8 mouse cellular contexts compared by ENCODE assay signal in genomic region chr4:150239951-150240368, GRCm38 (mm10). TPM values are rescaled to one million over a fixed set of nuclear protein-coding genes. Genes with fewer than 3 reads are reported as not detected.
DNase-seq lines count a peak whose midpoint lies in the region; ATAC-seq and TF ChIP-seq lines count a peak whose summit lies in the region.

No protein-coding gene starts in this region.

- 7% methylated on average over 6 of the region's 6 CpGs for WGBS in embryonic facial prominence, embryonic 12.5 days
- 5% methylated on average over 6 of the region's 6 CpGs for WGBS in heart, embryonic 11.5 days (ENCODE audit: insufficient replicate concordance)
- WGBS in kidney, embryonic 14.5 days, result 4% methylated on average over 6 of the region's 6 CpGs
- WGBS in midbrain, postnatal 0 days, result 12% methylated on average over 6 of the region's 6 CpGs

- no peak for ATAC-seq in embryonic facial prominence, embryonic 12.5 days (ENCODE audit: insufficient number of reproducible peaks, insufficient read depth, low FRiP score, low TSS enrichment)
- ATAC-seq in heart, embryonic 11.5 days (replicated peaks; ENCODE audit: insufficient number of reproducible peaks, low FRiP score, low TSS enrichment), result no peak
- peak; percentile 26 for ATAC-seq in kidney, embryonic 14.5 days (ENCODE audit: low FRiP score, low TSS enrichment)
- ATAC-seq in midbrain, postnatal 0 days (ENCODE audit: low FRiP score), result no peak

- TF ChIP-seq CTCF in midbrain, postnatal 0 days (IDR thresholded peaks at IDR 0.05), result peak; percentile 100

- no peaks in the 10 kb centered on the region for H3K27me3 ChIP-seq in embryonic facial prominence, embryonic 12.5 days
- H3K27me3 ChIP-seq in heart, embryonic 11.5 days (ENCODE audit: control insufficient read depth, insufficient read depth, low read length), result no peaks in the 10 kb centered on the region
- H3K27me3 ChIP-seq in kidney, embryonic 14.5 days (ENCODE audit: control insufficient read depth, insufficient read depth, low read length), result no peaks in the 10 kb centered on the region
- no peaks in the 10 kb centered on the region for H3K27me3 ChIP-seq in midbrain, postnatal 0 days (ENCODE audit: insufficient read depth, low read length)

- H3K4me1 ChIP-seq in embryonic facial prominence, embryonic 12.5 days, result peaks cover 27% of the 10 kb centered on the region
- peaks cover 32% of the 10 kb centered on the region for H3K4me1 ChIP-seq in heart, embryonic 11.5 days (ENCODE audit: control insufficient read depth, insufficient read depth, low read length)
- peaks cover 24% of the 10 kb centered on the region for H3K4me1 ChIP-seq in kidney, embryonic 14.5 days (ENCODE audit: control insufficient read depth, insufficient read depth, low read length)
- H3K4me1 ChIP-seq in midbrain, postnatal 0 days (ENCODE audit: insufficient read depth, low read length), result peaks cover 11% of the 10 kb centered on the region

- peak overlapping the region; percentile 79 for H3K4me2 ChIP-seq in embryonic facial prominence, embryonic 12.5 days (replicated peaks)
- peak overlapping the region; percentile 76 for H3K4me2 ChIP-seq in heart, embryonic 11.5 days
- H3K4me2 ChIP-seq in kidney, embryonic 14.5 days (replicated peaks; ENCODE audit: low read depth, low read length), result peak overlapping the region; percentile 70
- peak overlapping the region; percentile 75 for H3K4me2 ChIP-seq in midbrain, postnatal 0 days (ENCODE audit: low read depth, low read length, poor library complexity, severe bottlenecking)

- H3K36me3 ChIP-seq in embryonic facial prominence, embryonic 12.5 days, result peaks cover 47% of the 10 kb centered on the region
- H3K36me3 ChIP-seq in heart, embryonic 11.5 days (ENCODE audit: control insufficient read depth, insufficient read depth, low read length), result peaks cover 47% of the 10 kb centered on the region
- H3K36me3 ChIP-seq in kidney, embryonic 14.5 days (ENCODE audit: control insufficient read depth, insufficient read depth, low read length), result peaks cover 51% of the 10 kb centered on the region
- H3K36me3 ChIP-seq in midbrain, postnatal 0 days (ENCODE audit: insufficient read depth, low read length), result peaks cover 37% of the 10 kb centered on the region

- peak overlapping the region; percentile 76 for H3K27ac ChIP-seq in embryonic facial prominence, embryonic 12.5 days
- H3K27ac ChIP-seq in heart, embryonic 11.5 days (ENCODE audit: low read depth, low read length), result peak overlapping the region; percentile 99
- H3K27ac ChIP-seq in kidney, embryonic 14.5 days (ENCODE audit: low read depth, low read length), result peak overlapping the region; percentile 39; the same call in 1 of the 2 replicates
- H3K27ac ChIP-seq in midbrain, postnatal 0 days (ENCODE audit: low read depth, low read length), result no peak overlapping the region

- DNase-seq in B cell, adult 2 months, result peak; percentile 85 to 90
- DNase-seq in adrenal gland, postnatal 25 days, result peak; percentile 42
- DNase-seq in liver, result peak; percentile 72
- DNase-seq in midbrain, postnatal 0 days (ENCODE audit: low spot score), result peak; percentile 97
- DNase-seq in spleen, postnatal 4 days (ENCODE audit: low spot score in 2 of 2), result peak; percentile 80 to 87

- no peak overlapping the region for H3K9ac ChIP-seq in embryonic facial prominence, embryonic 12.5 days
- peak overlapping the region; percentile 99 for H3K9ac ChIP-seq in heart, embryonic 11.5 days (ENCODE audit: low read depth, low read length)
- H3K9ac ChIP-seq in kidney, embryonic 14.5 days (ENCODE audit: low read depth, low read length), result no peak overlapping the region
- H3K9ac ChIP-seq in midbrain, postnatal 0 days (replicated peaks; ENCODE audit: low read length, poor library complexity, severe bottlenecking), result no peak overlapping the region

- H3K9me3 ChIP-seq in embryonic facial prominence, embryonic 12.5 days, result no peaks in the 10 kb centered on the region
- H3K9me3 ChIP-seq in heart, embryonic 11.5 days (replicated peaks; ENCODE audit: control insufficient read depth, low read length), result no peaks in the 10 kb centered on the region
- no peaks in the 10 kb centered on the region for H3K9me3 ChIP-seq in kidney, embryonic 14.5 days (ENCODE audit: control insufficient read depth, low read length)
- no peaks in the 10 kb centered on the region for H3K9me3 ChIP-seq in midbrain, postnatal 0 days (ENCODE audit: low read length)

- H3K4me3 ChIP-seq in embryonic facial prominence, embryonic 12.5 days, result no peak overlapping the region; the same call in 1 of the 2 replicates
- peak overlapping the region; percentile 92 for H3K4me3 ChIP-seq in heart, embryonic 11.5 days (ENCODE audit: low read depth, low read length)
- peak overlapping the region; percentile 76; the same call in 1 of the 2 replicates for H3K4me3 ChIP-seq in kidney, embryonic 14.5 days (ENCODE audit: low read length)
- no peak overlapping the region for H3K4me3 ChIP-seq in midbrain, postnatal 0 days (ENCODE audit: low read depth, low read length)

RNA-seq across cellular contexts. Expression of gene Eno1, which starts 3.4 kb away (rescaled TPM):
- 428 and 430 TPM in 2 replicates for total RNA-seq in adrenal gland, postnatal 25 days (2021)
- 1,519 and 1,577 TPM in 2 replicates for polyA plus RNA-seq in embryonic facial prominence, embryonic 12.5 days (2016; fragmentation: Nextera tagmentation; extraction: Ambion mirVana)
- polyA plus RNA-seq in heart, embryonic 11.5 days (2014; fragmentation: Nextera tagmentation; extraction: Ambion mirVana), result 2,057 and 2,150 TPM in 2 replicates
- polyA plus RNA-seq in kidney, embryonic 14.5 days (2014; fragmentation: Nextera tagmentation; extraction: Ambion mirVana), result 1,584 and 1,728 TPM in 2 replicates
- total RNA-seq in midbrain, postnatal 0 days (2014; rRNA removed), result 438 and 440 TPM in 2 replicates
- 1,069 and 1,129 TPM in 2 replicates for polyA plus RNA-seq in midbrain, postnatal 0 days (2015; fragmentation: Nextera tagmentation; extraction: Ambion mirVana)

RNA-seq across cellular contexts. Expression of gene Car6, which starts 38.8 kb away (rescaled TPM):
- 1.1 and 1.3 TPM in 2 replicates for total RNA-seq in adrenal gland, postnatal 25 days (2021)
- polyA plus RNA-seq in embryonic facial prominence, embryonic 12.5 days (2016; fragmentation: Nextera tagmentation; extraction: Ambion mirVana), result 0.23 and 0.29 TPM in 2 replicates
- 0.32 TPM in 1 of 2 replicates, not detected in the other for polyA plus RNA-seq in heart, embryonic 11.5 days (2014; fragmentation: Nextera tagmentation; extraction: Ambion mirVana)
- polyA plus RNA-seq in kidney, embryonic 14.5 days (2014; fragmentation: Nextera tagmentation; extraction: Ambion mirVana), result not detected in 2 replicates
- not detected in 2 replicates for total RNA-seq in midbrain, postnatal 0 days (2014; rRNA removed)
- not detected in 2 replicates for polyA plus RNA-seq in midbrain, postnatal 0 days (2015; fragmentation: Nextera tagmentation; extraction: Ambion mirVana)

RNA-seq across cellular contexts. Expression of gene Rere, which starts 41.5 kb away (rescaled TPM):
- total RNA-seq in adrenal gland, postnatal 25 days (2021), result 158 and 177 TPM in 2 replicates
- polyA plus RNA-seq in embryonic facial prominence, embryonic 12.5 days (2016; fragmentation: Nextera tagmentation; extraction: Ambion mirVana), result 37.7 and 40.7 TPM in 2 replicates
- polyA plus RNA-seq in heart, embryonic 11.5 days (2014; fragmentation: Nextera tagmentation; extraction: Ambion mirVana), result 26.0 and 29.1 TPM in 2 replicates
- polyA plus RNA-seq in kidney, embryonic 14.5 days (2014; fragmentation: Nextera tagmentation; extraction: Ambion mirVana), result 31.2 and 49.9 TPM in 2 replicates
- 36.8 and 44.3 TPM in 2 replicates for total RNA-seq in midbrain, postnatal 0 days (2014; rRNA removed)
- 17.9 and 22.7 TPM in 2 replicates for polyA plus RNA-seq in midbrain, postnatal 0 days (2015; fragmentation: Nextera tagmentation; extraction: Ambion mirVana)

Comparison
In these comparisons a context has a peak if more than half of its experiments do, and no peak if none do; other contexts are left out.
1. DNase-seq: peak in every context shown above with its lines; median percentile 97 in midbrain, postnatal 0 days; 88 in B cell, adult 2 months; 84 in spleen, postnatal 4 days; 72 in liver; 42 in adrenal gland, postnatal 25 days.
2. H3K4me3 ChIP-seq: peak in heart, embryonic 11.5 days (single experiment) and kidney, embryonic 14.5 days (single experiment); none in embryonic facial prominence, embryonic 12.5 days (single experiment) and midbrain, postnatal 0 days (single experiment).
3. Peak in every context shown above with its lines, with median percentiles within 50 percentile points of each other: H3K4me2 ChIP-seq.